Mouse (Mus musculus) urinary bladder, postnatal 14 days (tissue): ENCODE measurements around the gene Ier5l.

ENCODE experiments used
- DNase-seq: peaks from one replicate; pipeline ENCODE4 v3.0.0; 2021; ENCODE audit warnings: low spot score

Ier5l gene

GRCm38 (mm10) chr2:30441518-30442497 is 32.2 kb downstream of the Ier5l start:
- DNase-seq = peak; percentile 85

DNA sequence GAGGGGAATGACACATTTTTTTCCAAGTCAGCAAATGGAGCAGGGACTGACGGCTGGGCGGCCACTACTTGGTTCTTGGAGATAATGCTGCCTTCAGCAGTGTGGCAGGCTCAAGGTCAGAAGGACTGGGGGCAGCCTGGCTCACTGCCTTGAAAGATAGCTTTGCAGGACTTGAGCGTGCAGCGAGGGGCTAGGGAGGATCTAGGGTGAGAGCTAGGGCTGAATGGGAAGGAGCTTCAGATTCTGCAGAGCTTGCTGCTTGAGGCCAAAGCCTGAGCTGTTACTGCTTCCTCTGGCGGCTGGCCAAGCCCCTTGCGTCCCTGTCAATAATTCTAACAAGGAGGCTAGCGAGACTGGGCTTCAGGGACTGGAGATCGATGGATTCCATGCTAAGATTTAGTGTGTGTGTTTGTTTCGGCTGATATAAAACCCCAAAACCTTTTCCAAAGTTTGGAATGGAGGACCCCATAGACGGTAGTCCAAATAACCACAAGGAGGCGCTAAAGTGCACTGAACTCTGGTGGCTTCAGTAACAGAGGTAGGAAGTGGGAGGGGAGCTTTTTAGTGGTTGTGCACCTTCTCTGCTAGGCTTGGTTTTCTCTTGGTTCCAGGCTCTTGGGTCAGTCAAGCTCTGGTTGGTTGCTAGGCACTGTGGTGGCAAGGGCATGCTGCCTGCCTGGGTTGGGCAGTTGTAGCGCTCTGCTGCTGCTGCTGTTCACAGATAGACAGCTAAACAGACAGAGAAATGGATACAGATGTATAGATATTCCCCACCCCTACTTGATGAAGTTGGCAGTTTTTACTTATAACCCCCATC is 33.1 kb downstream of the Ier5l start:
- peak; percentile 76 for DNase-seq

DNA sequence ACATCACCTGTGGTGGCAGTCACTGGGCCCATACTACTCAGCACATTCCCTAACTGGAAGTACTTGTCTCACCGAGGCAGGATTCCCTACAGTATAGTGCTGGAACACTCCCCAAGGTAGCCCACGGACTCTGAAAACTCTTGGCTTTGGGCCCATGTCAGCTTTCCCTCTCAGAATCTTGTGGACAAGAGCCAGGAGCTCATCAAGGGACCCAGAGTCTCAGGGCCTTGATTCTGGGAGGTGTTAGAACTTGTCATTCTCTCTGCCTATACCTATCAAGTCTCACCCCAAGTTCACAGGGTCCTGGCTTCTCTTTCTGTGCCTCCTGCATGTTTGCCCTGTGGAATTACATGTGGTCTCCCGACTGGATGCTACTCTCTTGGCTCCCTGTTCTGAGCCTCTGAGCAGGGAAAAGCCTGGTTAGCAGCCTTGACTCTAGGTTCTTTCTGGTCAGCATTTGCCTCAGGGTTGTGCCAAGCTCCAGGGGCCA is 33.8 kb downstream of the Ier5l start:
- DNase-seq = no peak

GRCm38 (mm10) chr2:30439631-30440030 is 34.4 kb downstream of the Ier5l start:
- DNase-seq = no peak

GRCm38 (mm10) chr2:30437791-30438190 is 36.2 kb downstream of the Ier5l start:
- no peak for DNase-seq

GRCm38 (mm10) chr2:30436809-30437208 is 37.2 kb downstream of the Ier5l start:
- no peak for DNase-seq

GRCm38 (mm10) chr2:30436156-30436545 is 37.9 kb downstream of the Ier5l start:
- peak; percentile 71 for DNase-seq

DNA sequence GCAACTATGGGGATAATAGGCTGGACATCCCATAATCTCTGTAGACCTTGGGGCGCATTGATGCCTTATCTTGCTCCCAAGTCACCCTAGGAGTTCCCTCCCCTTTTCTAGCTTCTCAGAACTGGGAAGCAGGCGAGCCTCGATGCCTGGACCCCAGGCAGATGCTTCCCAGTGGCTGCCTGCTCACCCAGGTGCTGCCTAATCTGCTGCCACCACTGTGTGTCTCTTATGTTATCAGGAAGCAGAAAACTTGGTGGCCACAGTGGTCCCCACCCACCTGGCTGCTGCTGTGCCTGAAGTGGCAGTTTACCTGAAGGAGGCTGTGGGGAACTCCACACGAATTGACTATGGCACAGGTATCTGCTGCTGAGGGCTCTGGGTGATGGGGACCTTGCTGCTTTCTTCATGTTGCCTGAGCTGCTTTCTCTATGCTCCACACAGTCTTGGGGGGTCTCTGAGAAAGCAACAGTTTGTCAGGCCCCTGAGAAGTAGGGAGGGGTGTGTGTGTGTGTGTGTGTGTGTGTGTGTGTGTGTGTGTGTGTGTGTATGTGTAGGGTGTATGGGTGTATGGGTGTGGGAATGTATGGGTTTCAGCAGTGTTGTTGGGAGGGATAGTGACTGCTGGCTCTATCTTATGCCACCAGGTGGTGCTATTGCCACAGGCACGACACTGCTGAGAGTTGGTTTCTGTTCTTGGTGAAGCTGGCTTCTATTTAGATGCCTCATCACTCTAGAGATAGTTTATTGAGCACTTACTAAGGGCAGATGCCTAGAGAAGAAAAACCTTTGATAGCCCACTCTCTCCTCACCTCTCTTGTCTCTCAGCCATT is 38.5 kb downstream of the Ier5l start:
- DNase-seq = peak; percentile 71

- no peak for DNase-seq
Observed at GRCm38 (mm10) chr2:30429156-30429555, 44.9 kb downstream of the Ier5l start.
